23 mouse cellular contexts compared by ENCODE assay signal in the genomic region with DNA sequence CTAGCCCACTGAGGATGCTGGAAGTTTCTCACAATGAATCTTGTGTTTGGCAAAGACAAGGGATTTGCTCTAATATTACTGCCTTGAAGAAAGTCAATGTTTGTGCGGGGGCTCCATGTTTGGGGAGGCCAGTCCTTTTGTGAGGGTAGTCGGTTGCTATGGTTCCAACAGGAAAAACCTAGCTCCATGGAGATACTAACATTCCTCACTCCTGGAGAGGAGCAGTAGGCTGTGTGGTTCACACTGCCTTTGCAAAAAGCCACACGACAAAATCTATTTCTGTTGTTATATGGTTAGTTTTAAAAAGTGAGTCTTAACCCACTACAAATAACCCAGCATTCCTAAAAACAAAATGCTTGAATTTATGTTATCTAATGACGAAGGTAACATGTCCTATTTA. TPM values are rescaled to one million over a fixed set of nuclear protein-coding genes. Genes with fewer than 3 reads are reported as not detected.
DNase-seq lines count a peak whose midpoint lies in the region; ATAC-seq and TF ChIP-seq lines count a peak whose summit lies in the region.
"Had no signal": no experiment of that assay in that cellular context is flagged by ENCODE, and none has a peak within 500 bp of the region (broad histone marks: within the 10 kb centered on the region; RNA-seq: fewer than 3 reads in every experiment).

No protein-coding gene starts in this region.

- peak; percentile 60 for ATAC-seq in frontal cortex, adult (ENCODE audit: low TSS enrichment)
- ATAC-seq: forebrain, embryonic 14.5 days; forebrain, postnatal 0 days; intestine, postnatal 0 days; Patski had no signal

- H3K27ac ChIP-seq in layer of hippocampus, adult 2 months: peak overlapping the region; percentile 78
- H3K27ac ChIP-seq: hindbrain, embryonic 12.5 days; hindbrain, embryonic 15.5 days had no signal

- DNase-seq in frontal cortex, postnatal 10 days (ENCODE audit: low spot score in 2 of 2): no peak
- DNase-seq in layer of hippocampus, adult 2 months (ENCODE audit: low spot score in 2 of 2): no peak
- no peak for DNase-seq in layer of hippocampus, postnatal 36 days
- DNase-seq in brain, adult 2 months (ENCODE audit: low read depth, low spot score): peak; percentile 47
- DNase-seq in right cerebral cortex, postnatal 14 days: no peak
- DNase-seq: adrenal gland, postnatal 10 days; adrenal gland, postnatal 36 days; B cell, adult 2 months; cerebellum, adult 11 months; cerebellum, adult 2 months; cerebellum, adult 9-11 months; cerebellum, postnatal 25 days; embryo, embryonic 11 days; forebrain, postnatal 0 days; gastrocnemius, postnatal 14 days had no signal

- H3K4me3 ChIP-seq in layer of hippocampus, adult 2 months: no peak overlapping the region
- H3K4me3 ChIP-seq: embryonic facial prominence, embryonic 15.5 days; hindbrain, embryonic 12.5 days; hindbrain, embryonic 15.5 days had no signal

- no peak for TF ChIP-seq CTCF in layer of hippocampus, adult 2 months (conservative IDR thresholded peaks at IDR 0.05)

RNA-seq across cellular contexts. Expression of gene B3gntl1, which starts 19.3 kb away (rescaled TPM):
- 1 to 10 TPM; 7.1 to 8.1 TPM for total RNA-seq in layer of hippocampus, adult 2 months (2021)
- total RNA-seq in layer of hippocampus, postnatal 36 days (2021): 1 to 10 TPM; 6.2 to 8.7 TPM

RNA-seq across cellular contexts. Expression of gene Metrnl, which starts 47.7 kb away (rescaled TPM):
- total RNA-seq in layer of hippocampus, adult 2 months (2021): 10 to 100 TPM; 10.3 to 10.7 TPM
- 10 to 100 TPM in 1 of 2 experiments, 1 to 10 TPM in 1; 9.2 to 10.2 TPM for total RNA-seq in layer of hippocampus, postnatal 36 days (2021)
- total RNA-seq: G1E had no signal
